Mouse (Mus musculus) intestine, embryonic 14.5 days (tissue): Measurements from ENCODE around the gene Tomm22. TPM values are rescaled to one million over a fixed set of nuclear protein-coding genes. Genes with fewer than 3 reads are reported as not detected.

ENCODE experiments used
- ATAC-seq: fragments of 200-750 bp; cut with Nextera tagmentation; replicated peaks from 2 replicates; pipeline ENCODE4 v1.8.0; 2017; ENCODE audit warnings: low read depth, moderate number of reproducible peaks, moderate TSS enrichment, moderate library complexity; ENCODE audit not compliant: low FRiP score, low TSS enrichment
- DNase-seq: peaks from one replicate; pipeline ENCODE4 v3.0.0-alpha.2; 2018; ENCODE audit warnings: low spot score
- H3K27ac ChIP-seq: fragments of 300-500 bp; sonication (generic); 2 replicates; pipeline ENCODE4 v1.5.1; 2014; ENCODE audit warnings: low read depth, mild to moderate bottlenecking, control low read depth
- H3K27me3 ChIP-seq: fragments of 300-500 bp; sonication (generic); replicated peaks from 2 replicates; pipeline ENCODE4 v1.6.1; 2014; ENCODE audit warnings: low read length, control low read depth; ENCODE audit not compliant: control insufficient read depth, insufficient read depth
- H3K36me3 ChIP-seq: fragments of 300-500 bp; sonication (generic); 2 replicates; pipeline ENCODE4 v1.6.1; 2014; ENCODE audit warnings: low read length, control low read depth; ENCODE audit not compliant: control insufficient read depth, insufficient read depth
- H3K4me1 ChIP-seq: fragments of 300-500 bp; sonication (generic); replicated peaks from 2 replicates; pipeline ENCODE4 v1.6.1; 2014; ENCODE audit warnings: low read length, control low read depth, mixed read lengths; ENCODE audit not compliant: control insufficient read depth, insufficient read depth
- H3K4me2 ChIP-seq: fragments of 300-500 bp; sonication (generic); 2 replicates; pipeline ENCODE4 v1.6.1; 2014; ENCODE audit warnings: low read length
- H3K4me3 ChIP-seq: fragments of 300-500 bp; sonication (generic); 2 replicates; pipeline ENCODE4 v1.5.1; 2014; ENCODE audit warnings: low read depth, low read length, control low read depth, mixed read lengths
- H3K9ac ChIP-seq: fragments of 300-500 bp; sonication (generic); 2 replicates; pipeline ENCODE4 v1.6.1; 2014; ENCODE audit warnings: mild to moderate bottlenecking, low read length
- H3K9me3 ChIP-seq: fragments of 300-500 bp; sonication (generic); 2 replicates; pipeline ENCODE4 v1.6.1; 2016; ENCODE audit warnings: low read length, control low read depth; ENCODE audit not compliant: control insufficient read depth
- WGBS: fragments of 180-500 bp; shearing (Covaris S2); extraction: QIAGEN DNeasy Blood & Tissue Kit; methylation state at CpG from one replicate; pipeline ENCODE4 v1.1.7; 2014; 5-methylcytosine and 5-hydroxymethylcytosine counted together
- polyA plus RNA-seq: library from polyadenylated mRNA; unstranded; fragments of >200 nt; fragmentation: Nextera tagmentation; extraction: Ambion mirVana; gene quantifications from 2 replicates; pipeline ENCODE4 v1.2.1, GENCODE M21; 2014

Gene Tomm22
- polyA plus RNA-seq, 1 experiment from 2014 or later = 244 TPM

GRCm38 (mm10) chr15:79688268-79688956 lies 17.8 kb downstream of the Tomm22 start:
- H3K9me3 ChIP-seq = no peaks in the 10 kb centered on the region
- ATAC-seq = no peak
- peak overlapping the region; percentile 72 for H3K4me3 ChIP-seq
- DNase-seq = no peak
- H3K4me1 ChIP-seq = peaks cover 48% of the 10 kb centered on the region
- 5% methylated on average over 8 of the region's 8 CpGs for WGBS
- peak overlapping the region; percentile 91 for H3K27ac ChIP-seq
- no peaks in the 10 kb centered on the region for H3K36me3 ChIP-seq
- no peaks in the 10 kb centered on the region for H3K27me3 ChIP-seq
- peak overlapping the region; percentile 73 for H3K4me2 ChIP-seq
- peak overlapping the region; percentile 78 for H3K9ac ChIP-seq

- 12% methylated on average over 24 of the region's 24 CpGs for WGBS
- ATAC-seq (no peak), DNase-seq (no peak)
- H3K4me2 ChIP-seq = peak overlapping the region; percentile 98
- no peak overlapping the region for H3K9ac ChIP-seq
- H3K4me1 ChIP-seq = peaks cover 35% of the 10 kb centered on the region
- peaks cover 10% of the 10 kb centered on the region; the same call in 1 of the 2 replicates for H3K36me3 ChIP-seq
- H3K27me3 ChIP-seq = no peaks in the 10 kb centered on the region
- peak overlapping the region; percentile 80 for H3K4me3 ChIP-seq
- no peak overlapping the region for H3K27ac ChIP-seq
- no peaks in the 10 kb centered on the region for H3K9me3 ChIP-seq
Observed at GRCm38 (mm10) chr15:79689662-79690425, 19.2 kb downstream of the Tomm22 start.

DNA sequence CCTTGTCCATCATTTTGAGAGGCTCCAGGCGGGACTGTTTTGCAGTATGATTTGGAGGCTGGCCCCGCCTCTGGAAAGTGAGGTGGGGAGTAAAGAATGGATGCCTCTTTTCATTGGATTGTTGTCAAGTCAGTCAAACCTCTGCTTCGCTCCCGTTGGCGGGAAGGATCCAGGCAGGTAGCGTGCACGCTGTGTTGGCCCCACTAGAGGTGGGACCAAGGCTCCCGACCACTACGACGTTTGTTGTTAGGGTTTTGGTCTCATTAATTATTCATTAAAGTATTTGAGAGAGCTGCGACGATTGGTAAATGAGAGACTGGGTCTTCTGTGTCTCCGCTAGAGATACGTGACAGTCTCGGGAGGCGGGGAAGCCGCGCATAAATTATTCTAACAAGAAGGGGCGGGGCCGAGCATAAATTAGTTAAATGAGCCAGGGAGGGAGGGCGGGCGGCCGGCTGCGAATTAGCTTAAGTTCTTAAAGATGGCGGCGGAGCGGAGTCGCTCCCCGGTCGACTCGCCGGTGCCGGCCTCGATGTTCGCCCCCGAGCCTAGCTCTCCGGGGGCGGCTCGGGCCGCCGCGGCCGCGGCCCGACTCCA lies 19.9 kb downstream of the Tomm22 start, which contains the start of gene Gtpbp1:
TSS of gene Gtpbp1 (plus strand) at position 420 of the 597 bp plus-strand sequence.
- peak within 1 kb of the TSS; percentile 88 for H3K9ac ChIP-seq
- peak; percentile 93 for DNase-seq
- H3K4me1 ChIP-seq = peaks cover 28% of the 10 kb centered on the region
- no peaks in the 10 kb centered on the region for H3K27me3 ChIP-seq
- WGBS = under 1% methylated on average over 45 of the region's 45 CpGs
- H3K4me3 ChIP-seq = peak within 1 kb of the TSS; percentile 80
- H3K27ac ChIP-seq = peak within 1 kb of the TSS; percentile 73
- peaks cover 16% of the 10 kb centered on the region for H3K36me3 ChIP-seq
- peak; percentile 96 for ATAC-seq
- H3K9me3 ChIP-seq = no peaks in the 10 kb centered on the region
- H3K4me2 ChIP-seq = peak within 1 kb of the TSS; percentile 98

DNA sequence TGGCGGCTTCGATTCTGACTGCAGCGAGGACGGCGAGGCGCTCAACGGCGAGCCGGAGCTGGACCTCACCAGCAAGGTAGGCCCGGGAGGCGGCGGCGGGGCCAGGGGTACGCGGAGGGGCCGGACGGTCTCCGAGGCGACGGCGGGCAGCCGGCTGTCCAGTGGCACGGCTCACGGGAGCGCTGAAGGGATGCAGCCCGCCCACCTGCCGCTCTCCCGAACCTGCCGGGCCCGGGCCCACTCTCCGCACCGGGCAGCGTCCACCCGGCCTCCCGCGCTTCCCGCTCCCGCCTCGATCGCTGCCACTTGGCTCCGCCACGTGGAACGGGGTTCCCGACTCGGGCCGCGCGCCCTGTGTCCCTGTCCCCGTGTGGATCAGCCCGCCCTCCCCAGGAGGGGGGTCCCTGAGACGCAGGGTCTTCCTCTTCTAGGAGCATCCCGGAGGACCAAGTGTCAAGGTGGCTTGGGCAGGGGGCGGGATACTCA lies 20.4 kb downstream of the Tomm22 start:
- under 1% methylated on average over 51 of the region's 53 CpGs for WGBS

DNA sequence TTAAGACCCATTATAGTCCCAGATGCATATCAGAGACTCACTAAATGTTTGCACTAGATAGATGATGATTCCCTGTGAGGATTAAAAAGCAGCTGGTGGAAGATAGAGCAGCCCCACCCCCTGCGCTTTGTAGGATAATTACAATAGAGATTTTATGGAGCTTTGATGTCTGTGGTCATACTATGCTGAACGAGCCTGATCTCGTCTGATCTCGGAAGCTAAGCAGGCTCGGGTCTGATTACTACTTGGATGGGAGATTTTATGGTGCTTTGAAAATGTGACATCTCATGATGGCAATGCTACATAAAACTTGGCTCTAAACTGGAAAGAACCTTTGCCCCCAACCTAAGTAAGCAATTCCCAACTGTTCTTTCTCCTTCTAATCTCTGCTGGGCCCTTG lies 21.7 kb downstream of the Tomm22 start:
- peak overlapping the region; percentile 98 for H3K4me2 ChIP-seq
- WGBS = 74% methylated on average over 5 of the region's 5 CpGs
- H3K4me1 ChIP-seq = peaks cover 22% of the 10 kb centered on the region

More for the DNA sequence above, 20.4 kb downstream of the Tomm22 start:
- Histone ChIP-seq H3K4me2 (peak overlapping the region; percentile 98), H3K27ac (peak overlapping the region; percentile 73), H3K9ac (peak overlapping the region; percentile 88), H3K4me1 (peaks cover 23% of the 10 kb centered on the region), H3K27me3 (no peaks in the 10 kb centered on the region), H3K4me3 (peak overlapping the region; percentile 80), H3K36me3 (peaks cover 18% of the 10 kb centered on the region), H3K9me3 (no peaks in the 10 kb centered on the region)
- ATAC-seq (peak; percentile 21), DNase-seq (no peak)

DNA sequence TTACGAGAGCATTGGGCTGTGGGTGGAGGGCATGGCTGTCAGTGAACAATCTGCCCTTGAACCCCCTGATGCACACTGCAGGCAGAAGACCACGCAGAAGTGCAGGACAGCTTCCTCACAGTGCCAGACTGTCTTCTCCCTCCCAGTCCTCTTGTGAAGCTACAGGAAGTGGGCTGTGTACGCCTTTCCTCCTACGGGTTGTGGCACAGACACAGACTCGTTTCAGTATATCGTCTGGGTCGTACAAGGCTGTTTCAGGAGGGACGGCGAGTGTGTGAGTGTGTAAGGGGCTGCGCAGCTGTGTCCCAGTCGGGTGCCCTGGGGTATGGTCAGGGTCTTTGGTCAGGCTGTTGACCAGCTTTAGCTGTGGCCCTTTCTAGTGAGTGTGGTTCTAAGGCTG lies 23.1 kb downstream of the Tomm22 start:
- Histone ChIP-seq H3K36me3 (peaks cover 26% of the 10 kb centered on the region), H3K4me1 (peaks cover 17% of the 10 kb centered on the region), H3K27me3 (no peaks in the 10 kb centered on the region), H3K4me2 (no peak overlapping the region), H3K9me3 (no peaks in the 10 kb centered on the region), H3K4me3 (no peak overlapping the region), H3K27ac (no peak overlapping the region), H3K9ac (no peak overlapping the region)
- ATAC-seq = no peak
- no peak for DNase-seq
- WGBS = 61% methylated on average over 11 of the region's 11 CpGs

More for the DNA sequence above, 21.7 kb downstream of the Tomm22 start:
- no peaks in the 10 kb centered on the region for H3K27me3 ChIP-seq
- peaks cover 26% of the 10 kb centered on the region for H3K36me3 ChIP-seq
- no peaks in the 10 kb centered on the region for H3K9me3 ChIP-seq
- DNase-seq (no peak), ATAC-seq (no peak)
- no peak overlapping the region for H3K4me3 ChIP-seq
- H3K27ac ChIP-seq = no peak overlapping the region
- H3K9ac ChIP-seq = no peak overlapping the region

DNA sequence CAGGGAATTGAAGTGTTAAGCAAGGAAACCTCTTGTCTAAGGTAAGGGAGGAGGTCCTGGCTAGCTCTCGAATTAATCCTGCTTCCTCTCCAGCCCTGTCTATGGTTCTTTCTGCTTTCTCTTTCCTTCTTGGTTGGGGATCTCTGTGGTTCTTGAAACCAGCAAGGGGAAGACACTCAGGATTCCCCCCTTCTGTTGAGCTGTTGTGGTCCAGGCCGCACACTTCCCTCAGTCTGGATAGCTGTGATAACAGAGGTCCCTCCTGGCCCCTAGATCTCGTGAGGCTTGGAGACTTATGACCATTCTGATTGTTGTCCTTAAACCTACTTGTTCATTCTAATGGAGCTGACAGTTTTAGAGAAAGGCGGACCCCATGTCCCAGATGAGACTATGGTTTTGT lies 23.9 kb downstream of the Tomm22 start:
- ATAC-seq (no peak), DNase-seq (no peak)
- Histone ChIP-seq H3K9me3 (no peaks in the 10 kb centered on the region), H3K27me3 (no peaks in the 10 kb centered on the region), H3K9ac (no peak overlapping the region), H3K4me3 (no peak overlapping the region), H3K4me2 (no peak overlapping the region), H3K36me3 (peaks cover 26% of the 10 kb centered on the region), H3K27ac (no peak overlapping the region), H3K4me1 (peaks cover 17% of the 10 kb centered on the region)
- WGBS = 89% methylated on average over 4 of the region's 4 CpGs

- H3K9me3 ChIP-seq = no peaks in the 10 kb centered on the region
- no peak for ATAC-seq
- H3K27ac ChIP-seq = no peak overlapping the region
- no peak for DNase-seq
- H3K36me3 ChIP-seq = peaks cover 26% of the 10 kb centered on the region
- no peak overlapping the region for H3K9ac ChIP-seq
- WGBS = 42% methylated on average over 3 of the region's 3 CpGs
- H3K4me1 ChIP-seq = peaks cover 17% of the 10 kb centered on the region
- H3K4me3 ChIP-seq = no peak overlapping the region
- H3K27me3 ChIP-seq = no peaks in the 10 kb centered on the region
- H3K4me2 ChIP-seq = no peak overlapping the region
Observed at GRCm38 (mm10) chr15:79695516-79695915, 24.9 kb downstream of the Tomm22 start.
